Mouse (Mus musculus): Measurements from ENCODE around the gene Ciz1. TPM values are rescaled to one million over a fixed set of nuclear protein-coding genes. Genes with fewer than 3 reads are reported as not detected.
"Not testable (repeated sequence)": the region's sequence is repeated elsewhere in the genome, so short reads cannot be mapped to it uniquely, and the experiment has no call there.

The Ciz1 gene
- total RNA-seq, 4 experiments from 2014 or later = 65.8 to 82.5 (median 75.7) TPM

DNA sequence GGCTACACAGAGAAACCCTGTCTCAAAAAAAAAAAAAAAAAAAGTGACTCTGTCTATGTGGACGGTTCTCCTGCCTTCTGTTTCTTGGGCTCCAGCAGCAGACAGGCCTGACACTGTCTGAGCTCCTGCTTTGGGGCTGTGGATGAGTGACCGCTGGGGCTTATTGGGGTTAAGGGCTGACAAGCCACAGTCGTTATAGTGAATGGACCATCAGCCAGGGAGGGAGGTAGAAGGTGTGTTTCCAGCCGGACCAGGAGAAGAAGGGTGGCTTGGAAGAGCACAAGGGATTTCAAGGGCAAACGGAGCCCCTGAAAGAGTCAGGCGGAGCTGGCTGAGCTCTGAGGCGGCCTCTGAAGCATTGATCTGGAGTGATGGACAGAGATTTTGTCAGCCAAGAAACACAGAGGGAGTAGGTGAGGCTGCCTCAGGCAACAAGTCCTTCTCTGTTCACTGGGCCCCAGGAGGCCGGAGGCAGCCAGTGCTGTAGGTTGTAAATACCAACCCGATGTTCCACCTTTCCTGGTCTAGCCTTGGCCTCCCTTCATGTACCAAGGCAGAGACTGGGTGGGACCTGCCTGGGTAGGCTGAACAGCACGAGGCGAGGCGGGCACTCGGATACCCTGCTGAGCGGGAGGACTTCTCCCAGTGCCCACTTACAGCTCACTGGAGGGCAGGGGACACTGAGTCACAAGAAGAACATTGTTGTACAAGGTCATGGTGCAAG, 7.4 kb upstream of the Ciz1 start:
- DNase-seq (ENCODE audit: low spot score in 2 of 2) = no peak

DNA sequence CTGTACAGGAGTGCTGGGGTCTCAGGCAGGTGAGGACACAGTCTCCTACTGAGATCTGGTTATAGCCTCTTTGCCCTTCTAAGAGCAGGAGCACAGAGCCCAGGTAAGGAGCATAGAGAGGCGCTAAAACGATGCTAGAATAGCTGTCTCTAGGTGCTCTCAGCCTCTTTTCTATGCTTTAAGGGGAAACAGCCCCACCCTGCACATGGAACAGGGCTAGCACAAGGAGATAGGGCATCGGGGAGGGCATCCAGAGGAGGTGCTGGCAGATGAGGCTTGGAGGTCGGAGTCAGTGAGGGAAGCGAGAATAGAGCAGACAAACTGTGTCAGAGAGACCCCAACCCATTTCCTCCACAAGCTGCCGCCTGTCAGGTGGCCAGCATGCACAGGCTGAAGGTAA, 5.1 kb upstream of the Ciz1 start:
- DNase-seq (ENCODE audit: low spot score in 2 of 2) = no peak

GRCm38 (mm10) chr2:32348311-32348710, 3.8 kb upstream of the Ciz1 start:
- DNase-seq (ENCODE audit: low spot score in 2 of 2) = peak in 1 of 2 experiments; percentile 82

- peak in 1 of 2 experiments; percentile 71 for DNase-seq (ENCODE audit: low spot score in 2 of 2)
Observed at GRCm38 (mm10) chr2:32349625-32350255, 2.4 kb upstream of the Ciz1 start.

DNA sequence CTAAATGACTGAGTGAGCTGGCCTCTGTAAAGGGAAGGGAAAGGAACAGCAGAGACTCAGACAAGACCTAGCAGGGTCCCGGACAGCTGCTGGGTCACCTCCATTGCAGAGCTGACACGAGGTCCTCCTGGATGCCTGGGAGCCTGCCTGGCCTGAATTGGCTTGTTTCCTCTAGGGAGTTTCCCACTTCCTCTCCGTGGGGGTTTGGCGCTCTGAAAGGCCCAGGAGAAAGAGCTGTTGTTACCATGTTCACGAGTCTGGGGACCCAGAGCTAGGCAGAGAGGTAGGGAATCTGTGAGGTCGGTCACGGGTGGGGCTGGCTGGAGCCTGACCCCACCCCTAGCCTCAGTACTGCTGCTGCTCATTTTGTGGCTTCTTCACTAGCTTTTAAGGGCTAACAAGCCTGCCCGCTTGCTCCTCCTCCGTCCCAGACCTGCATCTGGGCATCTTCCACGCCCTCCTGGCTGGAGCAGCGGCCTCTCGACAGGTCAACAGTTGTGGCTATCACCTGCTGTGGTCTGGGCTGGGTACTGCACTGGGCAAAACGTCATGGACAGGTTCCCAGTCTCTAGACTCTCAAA, 1.6 kb upstream of the Ciz1 start:
- no peak for DNase-seq (ENCODE audit: low spot score in 2 of 2)

- peak in 1 of 2 experiments; percentile 64 for DNase-seq (ENCODE audit: low spot score in 2 of 2)
Observed at GRCm38 (mm10) chr2:32351471-32351961, 611 bp upstream of the Ciz1 start.

- peak; percentile 80 to 89 for DNase-seq (ENCODE audit: low spot score in 2 of 2)
Observed at GRCm38 (mm10) chr2:32353007-32353542, 948 bp downstream of the Ciz1 start, which contains the start of gene Dnm1. Gene Dnm1 (minus strand): TSS chr2:32353338.

DNA sequence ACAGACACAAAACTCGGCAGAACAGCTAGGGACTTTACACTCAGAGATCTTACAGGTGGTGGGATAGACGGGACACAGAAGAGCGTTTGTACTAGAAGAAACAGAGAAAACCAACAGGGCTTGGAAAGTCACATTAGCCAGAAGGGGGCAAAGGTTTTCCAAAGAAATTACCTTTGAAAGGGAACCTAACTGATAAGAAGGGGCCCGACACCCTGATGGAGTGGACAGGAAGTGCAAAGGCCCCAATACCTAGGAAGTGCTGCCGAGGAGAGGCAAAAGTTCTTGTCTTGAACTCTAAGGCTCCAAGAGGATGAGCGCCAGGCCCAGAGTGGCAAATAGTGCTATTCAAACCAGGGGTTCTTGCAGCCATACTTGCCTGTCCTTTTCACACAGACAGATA, 1.7 kb downstream of the Ciz1 start:
- no peak for DNase-seq (ENCODE audit: low spot score in 2 of 2)

- DNase-seq (ENCODE audit: low spot score in 2 of 2) = no peak
Observed at GRCm38 (mm10) chr2:32354336-32354895, 2.3 kb downstream of the Ciz1 start.

DNA sequence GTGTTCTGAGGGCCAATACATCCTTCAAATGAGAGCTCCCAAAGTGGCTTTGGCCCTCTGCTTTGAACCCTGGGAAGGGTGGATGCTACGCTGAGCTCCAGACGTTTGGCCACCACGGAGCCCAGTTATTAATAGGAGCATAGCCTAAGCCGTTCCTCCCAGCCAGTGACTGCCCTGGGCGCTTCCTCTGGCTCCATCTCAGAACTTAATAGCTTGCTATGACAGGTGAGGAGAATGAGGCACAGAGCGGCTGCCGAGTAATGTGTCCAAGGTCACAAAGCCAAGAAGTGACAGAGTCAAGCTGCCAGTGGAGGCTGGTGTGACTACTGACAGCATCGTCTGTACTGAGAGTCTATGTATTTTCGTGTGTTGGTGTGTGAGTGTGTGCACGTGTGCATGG, 4.1 kb downstream of the Ciz1 start:
- DNase-seq (ENCODE audit: low spot score in 2 of 2) = no peak

GRCm38 (mm10) chr2:32357710-32358109, 5.6 kb downstream of the Ciz1 start:
- DNase-seq (ENCODE audit: low spot score in 2 of 2) = no peak

GRCm38 (mm10) chr2:32358381-32358780, 6.3 kb downstream of the Ciz1 start:
- DNase-seq (ENCODE audit: low spot score in 2 of 2) = no peak

DNA sequence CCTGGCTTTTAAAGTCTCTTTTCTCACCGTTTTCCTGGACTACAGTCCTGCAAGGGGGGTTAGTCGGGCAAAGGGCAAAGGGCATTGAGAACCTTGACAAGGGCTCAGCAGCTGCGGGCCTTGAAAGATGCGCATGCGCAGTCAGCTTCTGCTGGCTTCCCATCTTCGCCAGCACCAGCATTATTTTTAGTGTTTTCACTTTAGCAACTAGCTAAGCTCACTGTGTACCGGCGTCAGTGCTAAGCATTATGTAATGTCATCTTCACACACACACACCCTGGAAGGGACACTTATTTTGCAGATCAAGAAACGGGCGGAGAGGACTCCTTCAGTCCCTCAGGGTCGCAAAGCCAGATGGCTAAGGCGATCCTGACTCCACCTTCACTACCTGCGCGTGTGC, 8.6 kb downstream of the Ciz1 start:
- DNase-seq (ENCODE audit: low spot score in 2 of 2) = peak in 1 of 2 experiments; percentile 88

GRCm38 (mm10) chr2:32361437-32361836, 9.3 kb downstream of the Ciz1 start:
- peak in 1 of 2 experiments; percentile 75 for DNase-seq (ENCODE audit: low spot score in 2 of 2)

DNA sequence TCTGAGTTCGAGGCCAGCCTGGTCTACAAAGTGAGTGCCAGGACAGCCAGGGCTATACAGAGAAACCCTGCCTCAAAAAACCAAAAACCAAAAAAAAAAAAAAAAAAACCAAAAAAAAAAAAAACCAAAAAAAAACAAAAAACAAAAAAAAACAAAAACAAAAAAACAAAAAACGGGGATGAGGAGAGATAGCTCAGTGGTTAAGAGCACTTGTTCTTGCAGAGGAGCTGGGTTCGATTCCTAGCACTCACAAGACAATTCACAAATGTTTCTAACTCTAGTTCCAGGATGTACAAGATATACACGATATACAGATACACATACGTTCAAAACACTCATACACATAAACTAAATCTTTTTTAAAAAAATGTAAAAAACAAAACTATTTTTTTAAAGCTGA, 10.1 kb downstream of the Ciz1 start:
- not testable (repeated sequence) for DNase-seq (ENCODE audit: low spot score in 2 of 2)

DNA sequence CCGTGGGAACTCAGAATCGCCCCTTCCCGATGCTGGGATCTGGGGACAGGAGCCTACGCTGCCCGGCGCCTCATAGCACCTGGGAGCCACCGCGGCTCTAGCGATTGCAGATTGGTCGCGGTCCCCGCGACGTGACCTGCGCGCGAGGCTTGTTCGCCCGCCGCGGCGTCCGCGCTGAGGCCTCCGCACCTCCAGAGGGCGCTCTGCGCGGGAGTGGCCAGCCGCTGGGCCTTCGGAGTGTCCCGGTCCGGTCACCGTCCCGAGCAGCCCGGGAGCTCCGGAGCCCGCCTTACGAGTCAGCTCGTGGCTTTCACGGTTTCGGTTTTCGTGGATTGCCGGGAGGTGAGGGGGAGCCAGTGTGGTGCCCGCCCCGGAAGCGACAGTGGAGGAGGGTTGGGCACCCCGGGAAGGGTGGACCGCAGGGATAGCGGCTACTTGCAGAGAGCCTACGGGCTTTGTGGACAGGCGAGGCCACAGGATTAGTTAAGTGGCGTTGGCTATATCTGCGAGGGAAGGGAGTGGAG, 10.8 kb downstream of the Ciz1 start:
- peak; percentile 85 to 91 for DNase-seq (ENCODE audit: low spot score in 2 of 2)

DNA sequence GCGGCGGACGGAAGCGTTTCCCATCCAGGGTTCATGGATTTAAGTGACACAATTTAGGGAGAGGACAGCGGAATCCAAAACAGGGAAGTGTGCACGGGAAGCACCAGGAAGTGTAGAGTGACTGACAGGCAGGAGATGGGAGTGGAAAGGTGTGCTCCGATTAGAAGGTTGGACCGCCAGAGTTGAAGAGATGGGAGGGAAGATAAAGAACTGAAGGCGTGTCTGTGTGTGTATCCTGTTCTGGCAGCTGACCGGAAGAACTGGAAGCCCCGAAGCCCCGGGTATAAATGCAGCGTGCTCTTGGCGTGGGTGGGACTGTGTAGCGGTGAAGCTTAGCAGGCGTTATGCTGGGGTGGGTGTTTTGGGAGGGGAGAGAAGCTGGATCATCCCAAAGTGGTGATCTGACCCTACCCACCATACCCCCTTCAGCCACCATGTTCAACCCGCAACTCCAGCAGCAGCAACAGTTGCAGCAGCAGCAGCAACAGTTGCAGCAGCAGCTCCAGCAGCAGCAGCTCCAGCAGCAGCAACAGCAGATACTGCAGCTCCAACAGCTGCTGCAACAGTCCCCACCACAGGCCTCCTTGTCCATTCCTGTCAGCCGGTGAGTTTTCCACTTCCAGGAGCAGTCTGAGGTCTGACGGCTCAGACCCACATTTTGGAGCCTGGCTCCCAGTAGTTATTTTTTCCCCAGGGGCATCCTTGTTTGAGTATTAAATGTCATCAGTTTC, 11.4 kb downstream of the Ciz1 start:
- no peak for DNase-seq (ENCODE audit: low spot score in 2 of 2)

- DNase-seq (ENCODE audit: low spot score in 2 of 2) = no peak
Observed at GRCm38 (mm10) chr2:32364121-32364520, 12.0 kb downstream of the Ciz1 start.

DNA sequence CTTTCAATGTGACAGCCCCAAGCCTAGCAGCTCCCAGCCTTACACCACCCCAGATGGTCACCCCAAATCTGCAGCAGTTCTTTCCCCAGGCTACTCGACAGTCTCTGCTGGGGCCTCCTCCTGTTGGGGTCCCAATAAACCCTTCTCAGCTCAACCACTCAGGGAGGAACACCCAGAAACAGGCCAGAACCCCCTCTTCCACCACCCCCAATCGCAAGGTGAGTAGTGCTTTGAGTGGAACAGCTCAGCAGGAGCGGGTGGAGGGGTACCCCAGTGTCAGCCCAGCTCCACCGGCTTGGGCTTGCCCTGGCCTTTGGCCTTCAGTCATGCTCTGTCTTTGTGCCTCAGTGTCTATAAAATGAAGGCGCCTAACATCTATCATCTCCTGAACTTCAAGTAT, 15.2 kb downstream of the Ciz1 start:
- DNase-seq (ENCODE audit: low spot score in 2 of 2) = no peak

GRCm38 (mm10) chr2:32374191-32374590, 22.1 kb downstream of the Ciz1 start:
- DNase-seq (ENCODE audit: low spot score in 2 of 2) = no peak

Data from left cerebral cortex, adult 8-10 months (tissue).